Mouse (Mus musculus): Measurements from ENCODE around the gene Eif1.

- no peak for TF ChIP-seq CTCF (IDR thresholded peaks at IDR 0.05; ENCODE audit: low read depth)
- TF ChIP-seq EP300 (IDR thresholded peaks at IDR 0.05; ENCODE audit: low read depth), result no peak
Measured at GRCm38 (mm10) chr11:100332766-100333515, 13.3 kb downstream of the Eif1 start.
